Mouse (Mus musculus) MEL (cell line): ENCODE measurements around the gene Pom121l2. TPM values are rescaled to one million over a fixed set of nuclear protein-coding genes. Genes with fewer than 3 reads are reported as not detected.
A peak's percentile ranks its signal among the peaks of the same experiment; 100 is the strongest.

ENCODE experiments used
- DNase-seq: peaks from one replicate; pipeline ENCODE4 v3.0.0; 2011; ENCODE audit warnings: low read depth, low spot score
- H3K27ac ChIP-seq: 2 replicates; pipeline ENCODE4 v1.5.1; 2012; ENCODE audit warnings: low read depth, mild to moderate bottlenecking, control low read depth, low read length, moderate library complexity; ENCODE audit not compliant: control insufficient read depth
- H3K27me3 ChIP-seq, 2 experiments: fragments of 150-350 bp in 1 of 2; sonication (generic) in 1 of 2; 2 replicates each; pipeline ENCODE4 v1.6.1; 2012; ENCODE audit warnings: low read length in 2 of 2, mild to moderate bottlenecking in 2 of 2, improper control_type of control experiment in 1 of 2, moderate library complexity in 1 of 2; ENCODE audit not compliant: insufficient read depth in 2 of 2, control insufficient read depth in 1 of 2
- H3K36me3 ChIP-seq, 2 experiments: 2 replicates each; pipeline ENCODE4 v1.6.1; 2012 to 2014; ENCODE audit warnings: low read length in 2 of 2, improper control_type of control experiment in 1 of 2, inconsistent platforms in 1 of 2, mild to moderate bottlenecking in 1 of 2; ENCODE audit not compliant: insufficient read depth in 2 of 2, control insufficient read depth in 1 of 2
- H3K4me1 ChIP-seq, 2 experiments: fragments of 150-350 bp in 1 of 2; sonication (generic) in 1 of 2; 2 replicates each; pipeline ENCODE4 v1.6.1; 2012; ENCODE audit warnings: low read length in 2 of 2, improper control_type of control experiment in 1 of 2, mild to moderate bottlenecking in 1 of 2; ENCODE audit not compliant: insufficient read depth in 2 of 2, control insufficient read depth in 1 of 2
- H3K4me3 ChIP-seq, 2 experiments: fragments of 150-350 bp in 1 of 2; sonication (generic) in 1 of 2; 2 replicates each; pipeline ENCODE4 v1.5.1; 2012; ENCODE audit warnings: low read depth in 2 of 2, low read length in 2 of 2, mild to moderate bottlenecking in 2 of 2, moderate library complexity in 2 of 2, control low read depth in 1 of 2, improper control_type of control experiment in 1 of 2; ENCODE audit not compliant: control insufficient read depth in 1 of 2, insufficient read depth in 1 of 2
- H3K79me2 ChIP-seq: 2 replicates; pipeline ENCODE4 v1.6.1; 2012; ENCODE audit warnings: mild to moderate bottlenecking, low read length, moderate library complexity; ENCODE audit not compliant: control insufficient read depth, poor library complexity, insufficient read depth
- H3K9ac ChIP-seq: 2 replicates; pipeline ENCODE4 v1.6.1; 2012; ENCODE audit warnings: low read depth, mild to moderate bottlenecking, control low read depth, low read length, moderate library complexity; ENCODE audit not compliant: control insufficient read depth, poor library complexity, severe bottlenecking
- H3K9me3 ChIP-seq: fragments of 150-350 bp; sonication (generic); replicated peaks from 2 replicates; pipeline ENCODE4 v1.6.1; 2012; ENCODE audit warnings: mild to moderate bottlenecking, low read length, improper control_type of control experiment, moderate library complexity; ENCODE audit not compliant: insufficient read depth
- BHLHE40 ChIP-seq: IDR thresholded peaks from 2 replicates; pipeline ENCODE4 v1.6.1; 2012; ENCODE audit warnings: low read depth, mild to moderate bottlenecking, inconsistent platforms, low read length, improper control_type of control experiment, borderline replicate concordance
- CHD1 ChIP-seq: IDR thresholded peaks from 2 replicates; pipeline ENCODE4 v1.6.1; 2012; ENCODE audit warnings: low read depth, mild to moderate bottlenecking, inconsistent platforms, low read length, improper control_type of control experiment
- EP300 ChIP-seq, 2 experiments: IDR thresholded peaks; 2 replicates each; pipeline ENCODE4 v1.6.1; 2011; ENCODE audit warnings: improper control_type of control experiment in 2 of 2, low read length in 2 of 2, low read depth in 1 of 2, mild to moderate bottlenecking in 1 of 2
- GABPA ChIP-seq: IDR thresholded peaks from 2 replicates; pipeline ENCODE4 v1.6.1; 2012; ENCODE audit warnings: low read depth, mild to moderate bottlenecking, inconsistent platforms, low read length, improper control_type of control experiment, moderate library complexity
- HCFC1 ChIP-seq: IDR thresholded peaks from 2 replicates; pipeline ENCODE4 v1.6.1; 2012; ENCODE audit warnings: low read depth, mild to moderate bottlenecking, inconsistent platforms, low read length, improper control_type of control experiment, moderate library complexity
- KAT2A ChIP-seq: conservative IDR thresholded peaks from 2 replicates; pipeline ENCODE4 v1.6.1; 2012; ENCODE audit warnings: low read depth, low read length, improper control_type of control experiment, inconsistent platforms
- MYC ChIP-seq: IDR thresholded peaks from 2 replicates; pipeline ENCODE4 v1.6.1; 2011; ENCODE audit warnings: low read depth, mild to moderate bottlenecking, low read length, improper control_type of control experiment, moderate library complexity
- RAD21 ChIP-seq: IDR thresholded peaks from 2 replicates; pipeline ENCODE4 v1.6.1; 2011; ENCODE audit warnings: mild to moderate bottlenecking, low read depth, low read length, improper control_type of control experiment
- SMC3 ChIP-seq: IDR thresholded peaks from 2 replicates; pipeline ENCODE4 v1.6.1; 2011; ENCODE audit warnings: low read depth, low read length, improper control_type of control experiment
- TBP ChIP-seq: IDR thresholded peaks from 2 replicates; pipeline ENCODE4 v1.8.0; 2011; ENCODE audit warnings: low read depth, low read length, improper control_type of control experiment
- ZKSCAN1 ChIP-seq: IDR thresholded peaks from 2 replicates; pipeline ENCODE4 v1.6.1; 2012; ENCODE audit warnings: low read depth, mild to moderate bottlenecking, inconsistent platforms, low read length, improper control_type of control experiment, moderate library complexity
- polyA plus RNA-seq, 2 experiments: library from polyadenylated mRNA; stranded (reverse) in 1 of 2; unstranded in 1 of 2; fragments of >175 nt in 1 of 2; fragments of >200 nt in 1 of 2; gene quantifications; 2 replicates each; pipeline versions ENCODE4 v1.2.1 to v1.2.4; 2012; ENCODE audit warnings: low replicate concordance in 2 of 2, low read depth in 1 of 2; ENCODE audit not compliant: insufficient read length in 2 of 2, insufficient read depth in 1 of 2, missing spikeins in 1 of 2
- total RNA-seq: library from RNA; depleted of rRNA; stranded (reverse); fragments of 300-350 nt; gene quantifications from 2 replicates; pipeline ENCODE4 v1.2.3, GENCODE M21; 2012

Pom121l2 gene
- total and polyA plus RNA-seq, 3 experiments, result not detected

GRCm38 (mm10) chr13:22021581-22021980, 40.6 kb downstream of the Pom121l2 start:
- H3K9ac ChIP-seq, result peak overlapping the region; percentile 72
- H3K27ac ChIP-seq, result peak overlapping the region; percentile 24; the same call in 1 of the 2 replicates
- peaks cover 0 to 3% of the 10 kb centered on the region in 2 experiments; a peak in 1 of 4 replicates for H3K4me1 ChIP-seq
- peak; percentile 71 for DNase-seq
- H3K4me3 ChIP-seq, result peak overlapping the region; percentile 60 to 80
- TF ChIP-seq RAD21 (no peak), KAT2A (no peak), MYC (no peak), EP300 (IDR thresholded peaks at IDR 0.05; ENCODE audit: low read depth in 1 of 2, low read length in 2 of 2) (no peak)
- TF ChIP-seq, all 39 proteins: peak for 0
- peaks cover 0 to 2% of the 10 kb centered on the region in 2 experiments; a peak in 2 of 4 replicates for H3K36me3 ChIP-seq
- H3K79me2 ChIP-seq, result no peaks in the 10 kb centered on the region; the same call in 1 of the 2 replicates
- no peaks in the 10 kb centered on the region for H3K27me3 ChIP-seq
- H3K9me3 ChIP-seq, result no peaks in the 10 kb centered on the region

GRCm38 (mm10) chr13:22022241-22022640, 41.2 kb downstream of the Pom121l2 start:
- H3K27me3 ChIP-seq, result no peaks in the 10 kb centered on the region
- no peaks in the 10 kb centered on the region; the same call in 1 of the 2 replicates for H3K79me2 ChIP-seq
- TF ChIP-seq TBP (peak; percentile 100), HCFC1 (no peak), ZKSCAN1 (no peak), SMC3 (no peak), BHLHE40 (no peak), CHD1 (no peak), GABPA (no peak), KAT2A (no peak)
- TF ChIP-seq, all 39 proteins: peak for 1
- DNase-seq, result peak; percentile 93
- Histone ChIP-seq H3K4me1 (peaks cover 0 to 3% of the 10 kb centered on the region in 2 experiments; a peak in 1 of 4 replicates), H3K36me3 (peaks cover 0 to 2% of the 10 kb centered on the region in 2 experiments; a peak in 2 of 4 replicates), H3K27ac (peak overlapping the region; percentile 47; the same call in 1 of the 2 replicates), H3K9me3 (no peaks in the 10 kb centered on the region), H3K4me3 (peak overlapping the region; percentile 60 to 80), H3K9ac (peak overlapping the region; percentile 72)

- Histone ChIP-seq H3K27ac (no peak overlapping the region), H3K27me3 (no peaks in the 10 kb centered on the region), H3K36me3 (peaks cover 0 to 2% of the 10 kb centered on the region in 2 experiments; a peak in 2 of 4 replicates), H3K9ac (peak overlapping the region; percentile 63), H3K4me3 (peak overlapping the region; percentile 58 to 68), H3K4me1 (peaks cover 0 to 3% of the 10 kb centered on the region in 2 experiments; a peak in 1 of 4 replicates), H3K79me2 (no peaks in the 10 kb centered on the region; the same call in 1 of the 2 replicates), H3K9me3 (no peaks in the 10 kb centered on the region)
- peak; percentile 88 for DNase-seq
- TF ChIP-seq TBP (peak; percentile 100), CHD1 (no peak)
These were observed 45.4 kb downstream of the Pom121l2 start for GRCm38 (mm10) chr13:22026058-22027031.
